Mouse (Mus musculus) brain, adult 2 months (tissue): ENCODE measurements around the gene Klf16.
"Not testable (repeated sequence)": the region's sequence is repeated elsewhere in the genome, so short reads cannot be mapped to it uniquely, and the experiment has no call there.

Experiments
- DNase-seq: peaks from one replicate; pipeline ENCODE4 v3.0.0; 2011; ENCODE audit warnings: low read depth, low spot score

The Klf16 gene

DNA sequence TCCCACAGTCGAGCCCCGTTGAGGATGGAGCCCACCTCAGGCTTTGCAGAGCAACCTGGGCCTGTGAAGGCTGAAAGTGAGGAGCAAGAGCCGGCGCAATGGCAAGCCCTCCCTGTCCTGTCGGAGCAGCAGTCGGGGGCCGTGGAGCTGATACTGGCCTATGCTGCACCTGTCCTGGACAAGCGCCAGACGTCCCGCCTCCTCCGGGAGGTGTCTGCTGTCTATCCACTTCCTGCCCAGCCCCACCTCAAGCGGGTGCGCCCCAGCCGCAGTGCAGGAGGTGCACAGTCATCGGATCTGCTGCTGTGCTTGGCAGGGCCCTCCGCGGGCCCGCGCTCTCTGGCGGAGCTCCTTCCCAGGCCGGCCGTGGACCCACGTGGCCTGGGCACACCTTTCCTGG, 29.2 kb upstream of the Klf16 start:
- no peak for DNase-seq

DNA sequence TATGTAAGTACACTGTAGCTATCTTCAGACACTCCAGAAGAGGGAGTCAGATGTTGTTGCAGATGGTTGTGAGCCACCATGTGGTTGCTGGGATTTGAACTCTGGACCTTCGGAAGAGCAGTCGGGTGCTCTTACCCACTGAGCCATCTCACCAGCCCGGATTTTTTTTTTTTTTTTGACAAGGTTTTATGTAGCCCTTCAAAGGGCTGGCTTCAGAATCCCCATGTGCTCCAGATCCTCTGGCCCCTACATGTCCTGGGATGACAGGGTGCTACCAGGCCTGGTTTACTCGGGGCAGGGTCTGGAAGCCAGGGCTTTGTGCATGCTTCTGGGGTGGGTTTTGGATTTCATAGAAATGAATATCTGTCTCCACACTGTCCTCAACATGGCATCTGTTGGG, 28.6 kb upstream of the Klf16 start, which contains the start of gene Gm49322:
Gene Gm49322 (plus strand): TSS at position 301 of the 400 bp plus-strand sequence.
- DNase-seq, result not testable (repeated sequence)

GRCm38 (mm10) chr10:80604988-80605387, 27.9 kb upstream of the Klf16 start:
- no peak for DNase-seq

GRCm38 (mm10) chr10:80604001-80604509, 26.9 kb upstream of the Klf16 start:
- peak; percentile 86 for DNase-seq

DNA sequence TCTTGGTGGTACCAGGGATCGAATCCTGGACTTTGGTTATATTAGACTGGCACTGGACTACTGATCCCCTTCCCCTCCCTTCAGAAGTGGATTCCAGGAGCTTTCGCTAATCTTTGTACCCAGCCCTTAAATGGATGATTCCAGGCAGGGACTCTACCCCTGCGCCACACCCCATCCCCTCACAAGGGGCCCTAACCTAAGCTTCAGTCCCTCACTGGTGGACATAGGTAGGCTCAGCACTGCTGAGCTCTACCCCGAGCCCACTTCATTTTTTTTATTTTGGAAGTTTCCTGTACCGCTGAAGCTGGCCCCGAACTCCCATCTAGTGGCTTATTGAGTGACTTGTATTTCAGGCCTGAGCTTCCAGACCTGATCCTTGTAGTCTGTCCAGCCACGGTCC, 26.2 kb upstream of the Klf16 start:
- DNase-seq, result no peak

- peak; percentile 98 for DNase-seq
Measured at GRCm38 (mm10) chr10:80602698-80603325, 25.7 kb upstream of the Klf16 start, which contains the start of the genes Scamp4 and Adat3. Scamp4 (plus strand) TSS chr10:80602872. Adat3 (plus strand) TSS chr10:80602880.

DNA sequence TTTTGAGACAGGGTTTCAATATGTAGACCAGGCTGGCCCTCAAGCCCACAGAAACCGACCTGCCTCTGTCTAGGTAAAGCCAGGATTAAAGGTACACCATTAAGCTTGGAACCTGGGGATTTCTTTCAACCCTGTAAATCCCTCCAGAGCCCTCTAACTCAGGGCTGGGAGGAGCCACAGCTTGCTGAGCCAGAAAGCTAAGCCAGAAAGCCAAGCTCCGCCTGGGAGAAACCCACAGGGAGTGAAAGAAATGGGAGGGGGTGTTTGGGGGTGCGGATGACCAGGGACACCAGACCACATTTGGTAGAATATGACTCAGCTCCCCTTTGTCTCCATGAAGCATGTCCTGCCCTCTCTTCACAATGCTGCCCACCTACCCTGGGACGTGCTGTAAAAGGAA, 19.2 kb upstream of the Klf16 start:
- no peak for DNase-seq

DNA sequence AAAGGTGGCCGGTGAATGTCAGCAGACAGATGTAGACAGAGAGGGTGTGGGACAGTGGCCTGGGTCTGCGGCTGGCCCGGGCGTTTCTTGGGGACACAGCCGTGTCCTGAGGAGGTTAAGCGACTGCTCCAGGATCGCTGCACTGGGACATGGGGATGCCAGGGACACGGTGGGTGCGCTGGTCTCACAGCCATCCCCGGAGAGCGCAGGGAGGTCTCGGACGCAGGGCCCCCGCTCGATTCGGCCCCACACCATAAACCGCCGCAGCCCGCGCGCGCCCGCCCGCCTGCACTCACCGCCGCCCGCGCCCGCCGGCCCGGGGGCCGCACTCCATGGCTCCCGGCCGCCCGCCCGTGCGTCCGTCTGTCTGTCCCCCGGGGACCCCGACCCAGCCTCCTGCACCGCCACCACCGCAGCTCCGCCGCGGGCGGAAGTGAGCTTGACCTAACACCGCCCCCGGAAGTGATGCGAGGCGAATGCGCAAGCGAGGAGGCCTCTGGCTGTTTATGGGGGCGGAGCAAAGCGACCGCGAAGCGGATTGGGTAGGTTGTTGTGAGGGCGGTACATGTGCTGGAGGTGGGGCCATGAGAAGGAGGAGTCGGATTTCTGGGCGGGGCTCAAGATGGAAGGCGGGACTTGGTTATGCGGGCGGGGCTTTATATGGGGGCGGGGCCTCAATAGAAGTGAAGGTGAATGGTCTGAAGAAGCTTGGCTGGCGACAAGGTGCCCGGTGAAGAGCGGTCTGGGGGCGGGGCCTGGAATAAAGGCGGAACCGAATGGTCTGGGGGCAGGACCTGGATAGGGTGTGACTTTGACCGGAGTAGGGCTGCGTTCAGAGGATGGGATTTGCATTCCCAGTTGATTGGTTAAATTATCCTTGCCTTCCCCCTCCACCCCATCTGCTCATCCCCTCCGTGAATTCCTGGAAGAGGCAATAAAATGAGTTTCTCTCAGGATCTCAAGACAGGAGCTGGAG, 13.0 kb upstream of the Klf16 start, which contains the start of gene Abhd17a:
Gene Abhd17a (minus strand): TSS at position 463 of the 976 bp plus-strand sequence.
- DNase-seq, result peak; percentile 99

- peak; percentile 41 for DNase-seq
Measured at GRCm38 (mm10) chr10:80589127-80589878, 12.2 kb upstream of the Klf16 start.

- peak; percentile 60 for DNase-seq
Measured at GRCm38 (mm10) chr10:80587305-80587657, 10.2 kb upstream of the Klf16 start.

DNA sequence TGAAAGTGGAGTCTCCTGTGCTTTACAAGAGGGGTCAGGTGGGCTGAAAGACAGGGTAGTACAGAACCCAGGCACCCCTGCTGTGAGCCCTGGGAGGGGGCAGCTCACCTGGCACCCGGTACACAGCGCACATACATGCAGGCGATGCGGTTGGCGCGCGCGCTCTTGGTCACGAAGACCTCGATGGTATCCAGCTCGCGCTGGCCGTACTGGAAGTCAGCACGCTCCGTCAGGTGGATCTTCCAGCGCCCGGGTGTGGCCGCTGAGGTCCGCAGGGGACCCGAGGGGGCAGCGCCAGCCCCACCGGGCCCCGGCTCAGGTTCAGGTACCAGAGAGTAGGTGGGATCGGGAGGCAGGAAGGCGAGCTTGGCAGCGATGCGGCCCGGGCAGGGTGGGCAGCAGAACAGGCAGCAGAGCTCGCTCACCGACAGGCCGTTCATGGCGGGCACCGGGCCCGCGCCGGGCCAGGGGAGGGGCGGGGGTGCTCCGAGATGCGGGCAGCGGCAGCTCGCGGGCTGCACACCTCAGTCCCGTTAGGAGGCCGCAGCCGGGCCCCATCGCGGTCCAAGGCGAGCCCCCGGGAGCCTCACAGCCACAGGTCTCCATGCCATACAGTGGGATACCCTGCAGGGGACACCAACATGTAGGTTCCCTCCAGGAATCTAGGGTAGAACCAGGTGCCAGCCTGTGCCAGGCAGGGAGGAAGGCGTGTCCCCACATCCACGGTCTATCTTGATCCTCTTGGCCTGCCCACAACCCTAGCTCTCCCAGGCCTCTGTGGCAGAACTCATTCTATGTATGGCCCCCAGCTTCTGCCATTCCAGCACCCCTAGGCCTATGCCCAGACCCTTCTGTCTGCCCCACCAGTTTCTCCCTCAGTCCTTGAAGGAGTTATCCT, 9.5 kb upstream of the Klf16 start:
- no peak for DNase-seq

- DNase-seq, result no peak
Measured at GRCm38 (mm10) chr10:80585581-80585980, 8.5 kb upstream of the Klf16 start.

- no peak for DNase-seq
Measured at GRCm38 (mm10) chr10:80584642-80585552, 7.8 kb upstream of the Klf16 start.

DNA sequence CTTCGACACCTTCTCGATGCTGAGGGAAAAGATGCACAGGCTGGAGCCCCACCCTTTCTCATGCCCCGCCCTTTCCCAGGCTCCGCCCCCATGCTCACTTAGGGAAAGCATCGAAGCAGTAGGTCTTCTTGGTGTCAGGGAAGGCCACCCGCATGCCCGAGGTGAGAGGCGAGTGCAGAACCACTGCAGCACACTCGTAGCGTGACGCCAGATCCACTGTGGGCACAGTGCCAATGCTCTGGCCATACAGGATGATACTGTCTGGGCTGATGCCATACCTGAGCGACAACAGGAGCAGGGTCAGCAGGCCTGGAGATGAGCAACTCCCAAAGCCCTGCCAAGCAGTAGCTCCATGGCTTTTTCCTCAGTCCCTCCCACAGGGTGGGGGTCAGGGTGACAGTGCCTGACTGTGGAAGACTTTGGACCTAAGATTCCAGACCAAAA, 6.9 kb upstream of the Klf16 start:
- peak; percentile 42 for DNase-seq

GRCm38 (mm10) chr10:80583047-80583446, 5.9 kb upstream of the Klf16 start:
- peak; percentile 57 for DNase-seq

- DNase-seq, result peak; percentile 86
Measured at GRCm38 (mm10) chr10:80578911-80579310, 1.8 kb upstream of the Klf16 start.

DNA sequence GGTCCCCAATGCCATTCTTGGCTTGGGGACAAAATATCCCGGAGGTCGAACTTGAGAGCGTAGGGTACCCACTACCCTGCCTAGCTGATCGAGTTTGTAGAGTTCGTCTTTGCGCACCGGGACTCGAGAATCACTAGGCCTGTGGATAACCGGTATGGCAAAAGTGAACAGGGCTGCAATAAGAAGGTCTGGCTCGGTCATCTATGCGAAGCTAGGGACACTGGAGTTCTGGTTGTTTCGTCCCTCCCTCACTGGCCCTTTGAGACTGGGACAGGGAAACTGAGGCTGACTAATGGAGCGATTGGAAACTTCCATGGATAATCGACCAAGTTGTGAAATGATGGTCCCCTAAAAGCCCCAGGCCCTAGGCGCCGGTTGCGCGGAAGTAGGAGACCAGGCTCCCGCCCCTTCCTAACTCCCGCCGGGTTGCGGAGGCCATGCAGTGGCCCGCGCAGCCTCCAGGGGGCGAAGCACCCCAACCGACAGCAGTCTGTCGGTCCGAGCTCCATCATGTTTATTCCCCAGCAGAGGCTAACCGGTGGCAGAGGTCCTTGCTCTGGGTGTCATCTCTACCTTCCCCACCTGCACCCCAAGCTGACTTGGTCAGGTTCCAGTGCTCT, 1.1 kb upstream of the Klf16 start:
- DNase-seq, result peak; percentile 78

GRCm38 (mm10) chr10:80576351-80577194, 548 bp downstream of the Klf16 start:
- DNase-seq, result no peak
